Mouse (Mus musculus) lung, postnatal 0 days (tissue): Measurements from ENCODE around the gene Ptch1. TPM values are rescaled to one million over a fixed set of nuclear protein-coding genes. Genes with fewer than 3 reads are reported as not detected.
A peak's percentile ranks its signal among the peaks of the same experiment; 100 is the strongest.

Source experiments
- ATAC-seq: fragments of 200-750 bp; cut with Nextera tagmentation; 2 replicates; pipeline ENCODE4 v1.8.0; 2017; ENCODE audit warnings: moderate library complexity
- DNase-seq: peaks from one replicate; pipeline ENCODE4 v3.0.0-alpha.2; 2016; ENCODE audit warnings: low spot score
- H3K27ac ChIP-seq: fragments of 300-500 bp; sonication (generic); 2 replicates; pipeline ENCODE4 v1.5.1; 2014; ENCODE audit warnings: antibody characterized with exemption, mild to moderate bottlenecking, low read length, mixed read lengths
- H3K27me3 ChIP-seq: fragments of 300-500 bp; sonication (generic); replicated peaks from 2 replicates; pipeline ENCODE4 v1.6.1; 2014; ENCODE audit warnings: low read length, mixed read lengths; ENCODE audit not compliant: insufficient read depth
- H3K36me3 ChIP-seq: fragments of 300-500 bp; sonication (generic); 2 replicates; pipeline ENCODE4 v1.6.1; 2014; ENCODE audit warnings: low read length, mixed read lengths; ENCODE audit not compliant: insufficient read depth
- H3K4me1 ChIP-seq: fragments of 300-500 bp; sonication (generic); 2 replicates; pipeline ENCODE4 v1.6.1; 2014; ENCODE audit warnings: antibody characterized with exemption, low read depth, low read length, mixed read lengths; ENCODE audit not compliant: insufficient read depth
- H3K4me2 ChIP-seq: fragments of 300-500 bp; sonication (generic); replicated peaks from 2 replicates; pipeline ENCODE4 v1.6.1; 2014; ENCODE audit warnings: low read depth, mild to moderate bottlenecking, low read length, moderate library complexity, mixed read lengths
- H3K4me3 ChIP-seq: fragments of 300-500 bp; sonication (generic); 2 replicates; pipeline ENCODE4 v1.5.1; 2014; ENCODE audit warnings: low read depth, low read length
- H3K9ac ChIP-seq: fragments of 300-500 bp; sonication (generic); replicated peaks from 2 replicates; pipeline ENCODE4 v1.6.1; 2014; ENCODE audit warnings: low read depth, mild to moderate bottlenecking
- H3K9me3 ChIP-seq: fragments of 300-500 bp; sonication (generic); 2 replicates; pipeline ENCODE4 v1.6.1; 2016; ENCODE audit warnings: low read length, mixed read lengths
- CTCF ChIP-seq: IDR thresholded peaks from 2 replicates; pipeline ENCODE4 v1.5.1; 2016; ENCODE audit warnings: antibody characterized with exemption, mild to moderate bottlenecking
- EP300 ChIP-seq: IDR thresholded peaks from 2 replicates; pipeline ENCODE4 v1.6.1; 2016; ENCODE audit warnings: antibody characterized with exemption, mild to moderate bottlenecking, control low read depth
- WGBS: fragments of 180-500 bp; shearing (Covaris S2); extraction: QIAGEN DNeasy Blood & Tissue Kit; methylation state at CpG from one replicate; pipeline ENCODE4 v1.1.7; 2014; 5-methylcytosine and 5-hydroxymethylcytosine counted together
- polyA plus RNA-seq: library from polyadenylated mRNA; unstranded; fragments of >200 nt; fragmentation: Nextera tagmentation; extraction: Ambion mirVana; gene quantifications from 2 replicates; pipeline ENCODE4 v1.2.1, GENCODE M21; 2015

The Ptch1 gene
- polyA plus RNA-seq, 1 experiment from 2014 or later, result 15.2 TPM

GRCm38 (mm10) chr13:63475356-63475755 is 98.0 kb downstream of the Ptch1 start:
- DNase-seq (peak; percentile 46), ATAC-seq (peak; percentile 64)
- Histone ChIP-seq H3K4me3 (no peak overlapping the region), H3K4me2 (no peak overlapping the region), H3K4me1 (no peaks in the 10 kb centered on the region), H3K27me3 (no peaks in the 10 kb centered on the region), H3K36me3 (no peaks in the 10 kb centered on the region), H3K9ac (no peak overlapping the region), H3K9me3 (no peaks in the 10 kb centered on the region), H3K27ac (no peak overlapping the region)
- WGBS, result 31% methylated on average over 8 of the region's 8 CpGs
- TF ChIP-seq CTCF (no peak), EP300 (peak; percentile 56)

Other genes starting within 250 kb of the Ptch1 start
- gene Fancc, start 76.3 kb downstream of the Ptch1 start, polyA plus RNA-seq, result 26.0 and 37.6 TPM in 2 replicates
- 11.1 and 14.8 TPM in 2 replicates for gene Ercc6l2, start 241.6 kb upstream of the Ptch1 start, polyA plus RNA-seq